ENCODE assay signal across 8 mouse cellular contexts in genomic region chr11:101733596-101733995, GRCm38 (mm10). TPM values are rescaled to one million over a fixed set of nuclear protein-coding genes. Genes with fewer than 3 reads are reported as not detected.
A peak's percentile ranks its signal among the peaks of the same experiment; 100 is the strongest.
DNase-seq lines count a peak whose midpoint lies in the region; ATAC-seq and TF ChIP-seq lines count a peak whose summit lies in the region.

No protein-coding gene starts in this region.

- no peak for TF ChIP-seq POLR2A in cortical plate, adult 2 months (IDR thresholded peaks at IDR 0.05; ENCODE audit: extremely low read depth, insufficient read depth, low read length)

- peak overlapping the region; percentile 87 for H3K4me2 ChIP-seq in lung, embryonic 14.5 days
- peak overlapping the region; percentile 74 for H3K4me2 ChIP-seq in intestine, embryonic 16.5 days (ENCODE audit: low read depth, low read length)
- peak overlapping the region; percentile 75 for H3K4me2 ChIP-seq in neural tube, embryonic 15.5 days

- 26% methylated on average over 9 of the region's 9 CpGs for WGBS in lung, embryonic 14.5 days
- 27% methylated on average over 9 of the region's 9 CpGs for WGBS in intestine, embryonic 16.5 days
- 39% methylated on average over 9 of the region's 9 CpGs for WGBS in neural tube, embryonic 15.5 days

- peak overlapping the region; percentile 63 for H3K4me3 ChIP-seq in lung, embryonic 14.5 days (ENCODE audit: low read depth, low read length)
- H3K4me3 ChIP-seq in cortical plate, adult 2 months (ENCODE audit: insufficient read depth, low read length), result peak overlapping the region; percentile 87
- H3K4me3 ChIP-seq in intestine, embryonic 16.5 days (ENCODE audit: low read length), result peak overlapping the region; percentile 77
- H3K4me3 ChIP-seq in neural tube, embryonic 15.5 days (replicated peaks), result peak overlapping the region; percentile 72

- H3K4me1 ChIP-seq in lung, embryonic 14.5 days (ENCODE audit: insufficient read depth), result peaks cover 4% of the 10 kb centered on the region; the same call in 1 of the 2 replicates
- no peaks in the 10 kb centered on the region; the same call in 1 of the 2 replicates for H3K4me1 ChIP-seq in cortical plate, adult 2 months (ENCODE audit: control insufficient read depth, insufficient read depth, low read length)
- peaks cover 9% of the 10 kb centered on the region for H3K4me1 ChIP-seq in intestine, embryonic 16.5 days (ENCODE audit: control insufficient read depth, insufficient read depth, low read length)
- H3K4me1 ChIP-seq in neural tube, embryonic 15.5 days, result peaks cover 12% of the 10 kb centered on the region

- no peaks in the 10 kb centered on the region for H3K9me3 ChIP-seq in lung, embryonic 14.5 days (ENCODE audit: low read depth, low read length)
- no peaks in the 10 kb centered on the region for H3K9me3 ChIP-seq in intestine, embryonic 16.5 days (ENCODE audit: control insufficient read depth, low read length)
- H3K9me3 ChIP-seq in neural tube, embryonic 15.5 days (replicated peaks), result no peaks in the 10 kb centered on the region

- no peaks in the 10 kb centered on the region for H3K27me3 ChIP-seq in lung, embryonic 14.5 days (ENCODE audit: insufficient read depth, low read length)
- H3K27me3 ChIP-seq in intestine, embryonic 16.5 days (replicated peaks; ENCODE audit: control insufficient read depth, insufficient read depth, low read length), result no peaks in the 10 kb centered on the region
- no peaks in the 10 kb centered on the region for H3K27me3 ChIP-seq in neural tube, embryonic 15.5 days (replicated peaks)

- peaks cover 38% of the 10 kb centered on the region for H3K36me3 ChIP-seq in lung, embryonic 14.5 days (ENCODE audit: insufficient read depth)
- H3K36me3 ChIP-seq in intestine, embryonic 16.5 days (ENCODE audit: control insufficient read depth, insufficient read depth, low read length), result peaks cover 8% of the 10 kb centered on the region
- H3K36me3 ChIP-seq in neural tube, embryonic 15.5 days, result peaks cover 40% of the 10 kb centered on the region

- H3K9ac ChIP-seq in lung, embryonic 14.5 days, result peak overlapping the region; percentile 66
- H3K9ac ChIP-seq in intestine, embryonic 16.5 days (ENCODE audit: low read depth, low read length), result peak overlapping the region; percentile 84
- H3K9ac ChIP-seq in neural tube, embryonic 15.5 days (replicated peaks), result peak overlapping the region; percentile 66

- H3K27ac ChIP-seq in lung, embryonic 14.5 days (ENCODE audit: low read depth), result no peak overlapping the region
- no peak overlapping the region for H3K27ac ChIP-seq in cortical plate, adult 2 months (ENCODE audit: insufficient read depth, low read length)
- no peak overlapping the region for H3K27ac ChIP-seq in intestine, embryonic 16.5 days (ENCODE audit: low read length)
- H3K27ac ChIP-seq in neural tube, embryonic 15.5 days (replicated peaks), result no peak overlapping the region

- no peak for DNase-seq in lung, embryonic 14.5 days
- DNase-seq in lung, postnatal 10 days, result no peak
- no peak for DNase-seq in urinary bladder, postnatal 36 days (ENCODE audit: low spot score in 2 of 2)
- DNase-seq in adrenal gland, postnatal 4 days (ENCODE audit: low spot score in 2 of 2), result no peak

- TF ChIP-seq CTCF in lung, embryonic 14.5 days (IDR thresholded peaks at IDR 0.05; ENCODE audit: low read depth), result no peak
- no peak for TF ChIP-seq CTCF in cortical plate, adult 2 months (IDR thresholded peaks at IDR 0.05; ENCODE audit: extremely low read depth, insufficient read depth, low read length)

- ATAC-seq in lung, embryonic 14.5 days (ENCODE audit: insufficient read depth), result no peak
- no peak for ATAC-seq in intestine, embryonic 16.5 days
- no peak for ATAC-seq in neural tube, embryonic 15.5 days (ENCODE audit: low FRiP score)
- ATAC-seq in monocyte, adult 5-6 weeks (replicated peaks; ENCODE audit: insufficient number of reproducible peaks, low FRiP score, low TSS enrichment, poor library complexity, severe bottlenecking), result no peak

RNA-seq across cellular contexts. Expression of gene Dhx8, which starts 0.9 kb away (rescaled TPM):
- polyA plus RNA-seq in lung, embryonic 14.5 days (2014; fragmentation: Nextera tagmentation; extraction: Ambion mirVana), result 31.5 and 34.3 TPM in 2 replicates
- polyA plus RNA-seq in cortical plate, adult 2 months (2012; rRNA removed), result 23.0 TPM in 2 replicates
- 21.4 and 23.0 TPM in 2 replicates for polyA plus RNA-seq in intestine, embryonic 16.5 days (2015; fragmentation: Nextera tagmentation; extraction: Ambion mirVana)
- 28.7 and 29.9 TPM in 2 replicates for polyA plus RNA-seq in neural tube, embryonic 15.5 days (2015; fragmentation: Nextera tagmentation; extraction: Ambion mirVana)
- total RNA-seq in monocyte, adult 5-6 weeks (2017), result 45.9 to 64.3 TPM (median 49.0 TPM) in 3 replicates
- 10 to 100 TPM; 29.1 to 32.7 TPM for total RNA-seq in adrenal gland, postnatal 4 days (2021)

RNA-seq across cellular contexts. Expression of gene Etv4, which starts 51.6 kb away (rescaled TPM):
- polyA plus RNA-seq in lung, embryonic 14.5 days (2014; fragmentation: Nextera tagmentation; extraction: Ambion mirVana), result 14.6 and 14.8 TPM in 2 replicates
- 19.7 and 20.6 TPM in 2 replicates for polyA plus RNA-seq in cortical plate, adult 2 months (2012; rRNA removed)
- polyA plus RNA-seq in intestine, embryonic 16.5 days (2015; fragmentation: Nextera tagmentation; extraction: Ambion mirVana), result 3.8 and 4.8 TPM in 2 replicates
- 25.9 and 29.5 TPM in 2 replicates for polyA plus RNA-seq in neural tube, embryonic 15.5 days (2015; fragmentation: Nextera tagmentation; extraction: Ambion mirVana)
- not detected in 3 replicates for total RNA-seq in monocyte, adult 5-6 weeks (2017)
- 1 to 10 TPM; 6.5 to 9.9 TPM for total RNA-seq in adrenal gland, postnatal 4 days (2021)
